Mouse (Mus musculus) CH12.LX (cell line): ENCODE measurements around the gene Myo1a. TPM values are rescaled to one million over a fixed set of nuclear protein-coding genes. Genes with fewer than 3 reads are reported as not detected.

Experiments used
- DNase-seq: peaks from one replicate; pipeline ENCODE4 v3.0.0-alpha.2; 2013; ENCODE audit errors: extremely low read depth
- H3K27ac ChIP-seq: 2 replicates; pipeline ENCODE4 v1.5.1; 2012; ENCODE audit warnings: low read depth, mild to moderate bottlenecking, control low read depth, moderate library complexity; ENCODE audit not compliant: insufficient read depth
- H3K27me3 ChIP-seq: replicated peaks from 2 replicates; pipeline ENCODE3; 2012; ENCODE audit warnings: inconsistent platforms
- H3K36me3 ChIP-seq, 2 experiments: replicated peaks in 1 of 2; 2 replicates each; pipeline versions ENCODE3 to v1.6.1; 2012; ENCODE audit warnings: inconsistent platforms in 1 of 2, low read length in 1 of 2, mild to moderate bottlenecking in 1 of 2, mixed read lengths in 1 of 2, moderate library complexity in 1 of 2; ENCODE audit not compliant: control insufficient read depth in 1 of 2, insufficient read depth in 1 of 2
- H3K4me1 ChIP-seq, 2 experiments: 2 replicates each; pipeline ENCODE4 v1.6.1; 2012; ENCODE audit warnings: inconsistent platforms in 1 of 2, moderate library complexity in 1 of 2; ENCODE audit not compliant: insufficient read depth in 2 of 2, control insufficient read depth in 1 of 2
- H3K4me2 ChIP-seq: 2 replicates; pipeline ENCODE4 v1.6.1; 2012; ENCODE audit warnings: low read depth, mild to moderate bottlenecking, control low read depth; ENCODE audit not compliant: poor library complexity, insufficient read depth, severe bottlenecking
- H3K4me3 ChIP-seq, 3 experiments: fragments of 150-350 bp in 1 of 3; sonication (generic) in 1 of 3; replicated peaks in 1 of 3; 2 replicates each; pipeline versions ENCODE3 to v1.5.1; 2011 to 2012; ENCODE audit warnings: low read depth in 2 of 3, low read length in 2 of 3, mild to moderate bottlenecking in 2 of 3, moderate library complexity in 2 of 3, control low read depth in 1 of 3, improper control_type of control experiment in 1 of 3, inconsistent platforms in 1 of 3, mixed read lengths in 1 of 3; ENCODE audit not compliant: poor library complexity in 1 of 3
- H3K79me2 ChIP-seq: replicated peaks from 2 replicates; pipeline ENCODE4 v1.6.1; 2012; ENCODE audit warnings: mild to moderate bottlenecking, moderate library complexity; ENCODE audit not compliant: control insufficient read depth, poor library complexity, insufficient read depth, severe bottlenecking; ENCODE audit errors: extremely low read depth
- H3K9ac ChIP-seq: 2 replicates; pipeline ENCODE4 v1.6.1; 2012; ENCODE audit warnings: low read depth, mild to moderate bottlenecking, control low read depth, moderate library complexity; ENCODE audit not compliant: insufficient read depth
- H3K9me3 ChIP-seq: replicated peaks from 2 replicates; pipeline ENCODE3; 2012; ENCODE audit warnings: low read length, inconsistent platforms, mixed read lengths
- BHLHE40 ChIP-seq: IDR thresholded peaks from 2 replicates; pipeline ENCODE4 v1.6.1; 2011; ENCODE audit warnings: mild to moderate bottlenecking, low read depth, low read length, improper control_type of control experiment
- CHD1 ChIP-seq: IDR thresholded peaks from 2 replicates; pipeline ENCODE4 v1.6.1; 2012; ENCODE audit warnings: low read depth, low read length, improper control_type of control experiment, inconsistent platforms
- CHD2 ChIP-seq: IDR thresholded peaks from 2 replicates; pipeline ENCODE4 v1.6.1; 2011; ENCODE audit warnings: low read length, improper control_type of control experiment
- CTCF ChIP-seq, 2 experiments: IDR thresholded peaks in 1 of 2; conservative IDR thresholded peaks in 1 of 2; 2 replicates each; pipeline ENCODE4 v1.5.1; 2011 to 2012; ENCODE audit warnings: low read depth in 2 of 2, low read length in 2 of 2, improper control_type of control experiment in 1 of 2, inconsistent platforms in 1 of 2, mild to moderate bottlenecking in 1 of 2, moderate library complexity in 1 of 2
- HCFC1 ChIP-seq: IDR thresholded peaks from 2 replicates; pipeline ENCODE4 v1.6.1; 2012; ENCODE audit warnings: low read depth, mild to moderate bottlenecking, inconsistent platforms, low read length, improper control_type of control experiment
- JUN ChIP-seq: IDR thresholded peaks from 2 replicates; pipeline ENCODE4 v1.6.1; 2011; ENCODE audit warnings: low read depth, mild to moderate bottlenecking, low read length, improper control_type of control experiment, moderate library complexity; ENCODE audit not compliant: insufficient read depth
- MEF2A ChIP-seq: IDR thresholded peaks from 2 replicates; pipeline ENCODE4 v1.6.1; 2014; ENCODE audit warnings: low read depth, mild to moderate bottlenecking, inconsistent platforms, low read length, improper control_type of control experiment, borderline replicate concordance
- MXI1 ChIP-seq: IDR thresholded peaks from 2 replicates; pipeline ENCODE4 v1.6.1; 2011; ENCODE audit warnings: mild to moderate bottlenecking, low read depth, low read length, improper control_type of control experiment
- MYC ChIP-seq: IDR thresholded peaks from 2 replicates; pipeline ENCODE4 v1.6.1; 2011; ENCODE audit warnings: low read depth, mild to moderate bottlenecking, improper control_type of control experiment, low read length
- RAD21 ChIP-seq: IDR thresholded peaks from 2 replicates; pipeline ENCODE4 v1.6.1; 2011; ENCODE audit warnings: low read depth, mild to moderate bottlenecking, low read length, improper control_type of control experiment, moderate library complexity
- SIN3A ChIP-seq: IDR thresholded peaks from 2 replicates; pipeline ENCODE4 v1.6.1; 2012; ENCODE audit warnings: low read length, improper control_type of control experiment, inconsistent platforms
- SMC3 ChIP-seq: IDR thresholded peaks from 2 replicates; pipeline ENCODE4 v1.6.1; 2011; ENCODE audit warnings: low read depth, low read length, improper control_type of control experiment
- TCF12 ChIP-seq: IDR thresholded peaks from 2 replicates; pipeline ENCODE4 v1.6.1; 2014; ENCODE audit warnings: low read depth, mild to moderate bottlenecking, inconsistent platforms, low read length, improper control_type of control experiment
- USF1 ChIP-seq: IDR thresholded peaks from 2 replicates; pipeline ENCODE4 v1.6.1; 2014; ENCODE audit warnings: low read depth, mild to moderate bottlenecking, inconsistent platforms, low read length, improper control_type of control experiment
- ZMIZ1 ChIP-seq: IDR thresholded peaks from 2 replicates; pipeline ENCODE4 v1.6.1; 2012; ENCODE audit warnings: low read depth, mild to moderate bottlenecking, inconsistent platforms, low read length, improper control_type of control experiment
- ZNF384 ChIP-seq: IDR thresholded peaks from 2 replicates; pipeline ENCODE4 v1.6.1; 2012; ENCODE audit warnings: low read depth, low read length, improper control_type of control experiment, inconsistent platforms
- dilution Hi-C: fragments of 300-500 bp; cut with MboI; formaldehyde crosslinking; loops from 2 replicates; pipeline ENCODE4 v1.14.3; 2020; ENCODE audit warnings: low sequenced_read_pairs; ENCODE audit not compliant: extremely low pct_unique_long_range_greater_than_20kb, extremely low pct_ligation_motif_present
- in situ Hi-C: fragments of 300-500 bp; cut with MboI; formaldehyde crosslinking; loops from 3 replicates; pipeline ENCODE4 v1.14.3; 2019; ENCODE audit warnings: low sequenced_read_pairs, low pct_ligation_motif_present, low pct_unique_long_range_greater_than_20kb, mixed read lengths
- polyA plus RNA-seq: library from polyadenylated mRNA; unstranded; fragments of >175 nt; gene quantifications from 2 replicates; pipeline ENCODE4 v1.2.1, GENCODE M21; 2012; ENCODE audit warnings: low read depth; ENCODE audit not compliant: insufficient read length
- total RNA-seq, 2 experiments: library from RNA; depleted of rRNA; stranded (reverse); fragments of 300-350 nt in 1 of 2; fragments of >200 nt in 1 of 2; gene quantifications; 2 replicates each; pipeline ENCODE4 v1.2.3; 2012 to 2014

Myo1a gene
- total and polyA plus RNA-seq, 3 experiments: 0.08 to 2.3 (median 0.36) TPM

DNA sequence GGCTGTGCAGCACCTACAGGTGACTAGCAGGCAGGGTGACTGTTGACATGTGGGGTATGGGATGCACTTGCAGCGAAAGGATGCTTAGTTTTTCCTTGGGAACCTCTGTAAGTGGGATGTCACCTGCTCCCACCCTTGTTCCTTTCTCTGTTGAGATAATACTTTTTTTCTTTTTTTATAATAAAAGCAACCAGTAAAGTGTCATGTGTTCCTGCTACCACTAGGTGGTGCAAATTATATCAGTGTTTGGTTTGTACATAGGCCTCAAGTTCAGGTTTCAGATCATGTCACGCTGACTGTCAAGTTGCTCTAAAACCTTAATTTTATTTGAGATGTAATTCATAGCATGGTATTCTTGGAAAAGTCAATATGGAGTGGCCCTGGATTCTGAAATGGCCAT lies 10.3 kb upstream of the Myo1a start:
- no peak overlapping the region for H3K4me2 ChIP-seq
- no peaks in the 10 kb centered on the region for H3K4me1 ChIP-seq
- no peak overlapping the region for H3K9ac ChIP-seq
- TF ChIP-seq CTCF (conservative IDR thresholded peaks at IDR 0.05 in 1 of 2, IDR thresholded peaks at IDR 0.05 in 1 of 2; ENCODE audit: low read depth in 2 of 2, low read length in 2 of 2) (peak; percentile 72 to 78), CHD1 (no peak), RAD21 (peak; percentile 38), ZNF384 (peak; percentile 81), MYC (0 out of 2 replicates have a peak, but pooled peaks have one; percentile 18), SMC3 (peak; percentile 76)
- in situ Hi-C loops (loop anchor here (5.0 kb wide), 1 partner anchor 38 kb away; no protein-coding TSS in a partner anchor), dilution Hi-C loops (no loop called here)
- DNase-seq: peak; percentile 35
- peaks cover 40 to 82% of the 10 kb centered on the region in 2 experiments for H3K36me3 ChIP-seq
- no peaks in the 10 kb centered on the region for H3K9me3 ChIP-seq
- H3K27ac ChIP-seq: no peak overlapping the region
- H3K79me2 ChIP-seq: no peaks in the 10 kb centered on the region
- H3K27me3 ChIP-seq: no peaks in the 10 kb centered on the region
- no peak overlapping the region for H3K4me3 ChIP-seq

GRCm38 (mm10) chr10:127695775-127696174 lies 9.2 kb upstream of the Myo1a start:
- no peaks in the 10 kb centered on the region for H3K79me2 ChIP-seq
- in situ Hi-C loops: loop anchor here (5.0 kb wide), 1 partner anchor 37 kb away; no protein-coding TSS in a partner anchor

DNA sequence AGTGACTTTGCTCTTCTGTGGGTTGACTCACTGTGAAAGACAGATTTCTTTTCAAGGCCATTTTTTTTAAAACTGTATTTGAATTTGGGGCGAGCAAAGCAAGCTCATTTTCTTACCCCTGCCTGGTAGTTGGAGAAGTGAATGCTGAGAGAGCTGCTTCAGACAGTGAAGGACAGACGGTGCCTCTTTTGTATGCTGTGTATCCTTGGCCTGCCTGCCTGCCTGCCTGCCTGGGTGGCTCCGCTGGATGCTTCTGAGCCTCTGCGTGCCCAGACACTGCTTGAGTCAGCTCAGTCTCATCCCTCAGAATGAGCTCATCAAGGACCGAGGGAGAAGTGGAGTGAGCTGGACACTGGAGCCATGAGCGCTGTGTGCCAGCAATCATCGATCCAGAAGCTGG lies 6.0 kb upstream of the Myo1a start:
- H3K27me3 ChIP-seq: no peaks in the 10 kb centered on the region
- H3K4me1 ChIP-seq: peaks cover 0 to 2% of the 10 kb centered on the region in 2 experiments; a peak in 1 of 4 replicates
- no peaks in the 10 kb centered on the region for H3K79me2 ChIP-seq
- no peak overlapping the region for H3K27ac ChIP-seq
- TF ChIP-seq HCFC1 (no peak), MEF2A (no peak), USF1 (no peak), SIN3A (no peak), CHD2 (no peak), JUN (no peak), ZMIZ1 (no peak), TCF12 (no peak)
- H3K9ac ChIP-seq: no peak overlapping the region
- H3K9me3 ChIP-seq: no peaks in the 10 kb centered on the region
- in situ Hi-C loops: loop anchor here (5.0 kb wide), 1 partner anchor 33 kb away; no protein-coding TSS in a partner anchor
- no peak overlapping the region for H3K4me2 ChIP-seq
- dilution Hi-C loops: no loop called here
- no peak overlapping the region for H3K4me3 ChIP-seq
- peaks cover 29 to 55% of the 10 kb centered on the region in 2 experiments for H3K36me3 ChIP-seq
- no peak for DNase-seq

More at GRCm38 (mm10) chr10:127695775-127696174, 9.2 kb upstream of the Myo1a start:
- dilution Hi-C loops: no loop called here
- DNase-seq: no peak
- peaks cover 37 to 81% of the 10 kb centered on the region in 2 experiments for H3K36me3 ChIP-seq
- H3K9me3 ChIP-seq: no peaks in the 10 kb centered on the region
- no peak overlapping the region for H3K27ac ChIP-seq
- TF ChIP-seq BHLHE40: no peak
- TF ChIP-seq TCF12: no peak
- no peak for TF ChIP-seq MXI1
- no peak overlapping the region for H3K4me2 ChIP-seq
- no peak overlapping the region for H3K4me3 ChIP-seq
- H3K4me1 ChIP-seq: no peaks in the 10 kb centered on the region
- H3K9ac ChIP-seq: no peak overlapping the region
- no peaks in the 10 kb centered on the region for H3K27me3 ChIP-seq
